Mouse (Mus musculus) myocyte (in vitro differentiated cells): Measurements from ENCODE around the gene Itpr2.

ENCODE experiments used
- E2F4 ChIP-seq: IDR thresholded peaks from one replicate; pipeline ENCODE4 v1.6.1; 2011; ENCODE audit warnings: mild to moderate bottlenecking, control low read depth, moderate library complexity; ENCODE audit not compliant: insufficient read depth
- MYOD1 ChIP-seq, 3 experiments: IDR thresholded peaks; one replicate each; pipeline ENCODE4 v1.6.1; 2011; ENCODE audit warnings: control low read depth in 2 of 3, low read depth in 2 of 3, mild to moderate bottlenecking in 2 of 3, moderate library complexity in 1 of 3; ENCODE audit not compliant: insufficient read length in 2 of 3, control insufficient read depth in 1 of 3
- POLR2A ChIP-seq: IDR thresholded peaks from one replicate; pipeline ENCODE4 v1.6.1; 2011; ENCODE audit warnings: low read depth, mild to moderate bottlenecking, control low read depth, moderate library complexity; ENCODE audit not compliant: insufficient read length
- TCF12 ChIP-seq: IDR thresholded peaks from one replicate; pipeline ENCODE4 v1.6.1; 2011; ENCODE audit warnings: mild to moderate bottlenecking, control low read depth; ENCODE audit not compliant: poor library complexity, insufficient read depth, severe bottlenecking
- USF1 ChIP-seq: IDR thresholded peaks from one replicate; pipeline ENCODE4 v1.6.1; 2011; ENCODE audit warnings: low read depth, mild to moderate bottlenecking, control low read depth, moderate library complexity

DNA sequence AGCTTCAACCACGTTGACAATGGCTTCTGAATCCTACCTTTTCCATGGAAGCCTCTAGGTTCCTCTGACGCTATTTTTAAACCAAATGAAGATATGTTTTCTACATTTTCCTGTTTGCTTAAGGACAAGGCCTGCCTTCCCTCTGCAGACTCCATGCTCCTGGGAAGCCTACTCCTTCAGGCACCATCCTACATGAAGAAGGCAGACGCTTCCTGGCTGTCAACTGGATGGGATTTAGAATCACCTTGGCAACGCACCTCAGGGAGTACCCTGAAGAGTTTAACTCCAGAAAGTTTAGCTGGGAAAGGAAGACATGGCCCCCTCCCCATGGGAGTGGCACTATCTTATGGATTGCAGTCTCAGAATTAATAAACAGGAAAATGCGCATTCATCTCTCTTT is 259.0 kb downstream of the Itpr2 start:
- TF ChIP-seq USF1 (no peak), POLR2A (no peak), TCF12 (no peak), E2F4 (no peak), MYOD1 (IDR thresholded peaks at IDR 0.05; ENCODE audit: control insufficient read depth in 1 of 3, insufficient read length in 2 of 3, low read depth in 2 of 3) (no peak)
